Comparison of ENCODE assay signal across 8 mouse cellular contexts in the genomic region with DNA sequence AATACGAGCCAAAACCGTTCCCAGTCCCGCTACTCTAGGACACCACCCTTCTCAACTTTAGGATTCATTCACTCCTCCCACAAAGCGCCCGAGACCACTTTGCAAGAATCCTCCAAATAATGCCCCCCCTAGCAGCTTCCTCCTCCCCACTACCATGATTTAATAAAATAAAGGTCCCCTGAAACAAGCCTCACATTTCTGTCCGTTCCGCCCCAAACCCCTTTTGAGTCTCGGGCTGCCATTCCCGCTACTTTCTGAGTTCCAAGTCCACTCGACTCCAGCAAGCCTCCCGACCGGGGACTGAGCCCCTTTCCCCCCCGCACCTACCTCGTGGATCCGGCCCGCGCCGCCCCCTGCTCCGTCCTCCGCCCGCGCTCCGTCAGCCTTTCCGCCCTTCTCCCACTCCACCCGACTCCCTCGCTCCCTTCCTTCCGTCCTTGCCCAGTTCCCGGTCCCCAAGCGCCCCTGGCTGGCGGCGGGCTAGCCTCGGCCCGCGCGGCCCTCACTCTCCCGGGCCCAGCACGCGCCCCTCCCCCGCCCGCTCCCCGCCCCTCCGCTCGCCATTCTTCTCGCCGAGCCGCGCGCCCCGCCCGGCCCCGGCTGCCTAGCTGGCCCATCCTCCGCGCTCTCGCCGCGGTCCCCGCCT. TPM values are rescaled to one million over a fixed set of nuclear protein-coding genes. Genes with fewer than 3 reads are reported as not detected.
DNase-seq lines count a peak whose midpoint lies in the region; ATAC-seq and TF ChIP-seq lines count a peak whose summit lies in the region.

No protein-coding gene starts in this region.

- no peak for TF ChIP-seq POLR2A in ES-Bruce4 (IDR thresholded peaks at IDR 0.05; ENCODE audit: insufficient read depth, low read length)
- TF ChIP-seq POLR2A in cortical plate, adult 2 months (IDR thresholded peaks at IDR 0.05; ENCODE audit: extremely low read depth, insufficient read depth, low read length) = no peak

- H3K9me3 ChIP-seq in heart, embryonic 10.5 days = no peaks in the 10 kb centered on the region
- H3K9me3 ChIP-seq in ES-Bruce4 (replicated peaks; ENCODE audit: control insufficient read depth, insufficient read depth, low read length, poor library complexity, severe bottlenecking) = peaks cover 5% of the 10 kb centered on the region; the same call in 1 of the 2 replicates
- no peaks in the 10 kb centered on the region for H3K9me3 ChIP-seq in hindbrain, embryonic 10.5 days
- no peaks in the 10 kb centered on the region for H3K9me3 ChIP-seq in liver, postnatal 0 days (ENCODE audit: low read length)
- H3K9me3 ChIP-seq in neural tube, embryonic 14.5 days (ENCODE audit: control insufficient read depth, low read length) = no peaks in the 10 kb centered on the region

- peak overlapping the region; percentile 91 for H3K4me3 ChIP-seq in heart, embryonic 10.5 days
- peak overlapping the region; percentile 87 for H3K4me3 ChIP-seq in ES-Bruce4 (ENCODE audit: low read depth, low read length)
- peak overlapping the region; percentile 79 for H3K4me3 ChIP-seq in cortical plate, adult 2 months (ENCODE audit: insufficient read depth, low read length)
- H3K4me3 ChIP-seq in hindbrain, embryonic 10.5 days = peak overlapping the region; percentile 97
- peak overlapping the region; percentile 94 for H3K4me3 ChIP-seq in liver, postnatal 0 days (ENCODE audit: low read depth, low read length)
- H3K4me3 ChIP-seq in neural tube, embryonic 14.5 days (ENCODE audit: low read depth, low read length) = peak overlapping the region; percentile 93

- TF ChIP-seq EP300 in ES-Bruce4 (IDR thresholded peaks at IDR 0.05; ENCODE audit: insufficient read depth, low read depth, low read length) = 0 out of 2 replicates have a peak, but pooled peaks have one; percentile 11
- TF ChIP-seq EP300 in liver, postnatal 0 days (IDR thresholded peaks at IDR 0.05; ENCODE audit: low read depth) = no peak

- peaks cover 28% of the 10 kb centered on the region for H3K36me3 ChIP-seq in heart, embryonic 10.5 days
- peaks cover 43% of the 10 kb centered on the region for H3K36me3 ChIP-seq in ES-Bruce4 (ENCODE audit: control insufficient read depth, insufficient read depth, low read length, poor library complexity, severe bottlenecking)
- H3K36me3 ChIP-seq in hindbrain, embryonic 10.5 days = peaks cover 38% of the 10 kb centered on the region
- H3K36me3 ChIP-seq in liver, postnatal 0 days (replicated peaks; ENCODE audit: insufficient read depth, low read length) = peaks cover 12% of the 10 kb centered on the region; the same call in 1 of the 2 replicates
- H3K36me3 ChIP-seq in neural tube, embryonic 14.5 days (ENCODE audit: control insufficient read depth, insufficient read depth, low read length) = peaks cover 6% of the 10 kb centered on the region; the same call in 1 of the 2 replicates

- H3K27me3 ChIP-seq in heart, embryonic 10.5 days (ENCODE audit: insufficient read depth, poor library complexity, severe bottlenecking) = no peaks in the 10 kb centered on the region
- no peaks in the 10 kb centered on the region for H3K27me3 ChIP-seq in ES-Bruce4 (ENCODE audit: control insufficient read depth, insufficient read depth, low read length, poor library complexity, severe bottlenecking)
- H3K27me3 ChIP-seq in hindbrain, embryonic 10.5 days (ENCODE audit: insufficient read depth, poor library complexity, severe bottlenecking) = no peaks in the 10 kb centered on the region
- H3K27me3 ChIP-seq in liver, postnatal 0 days (ENCODE audit: insufficient read depth, low read length) = no peaks in the 10 kb centered on the region
- no peaks in the 10 kb centered on the region for H3K27me3 ChIP-seq in neural tube, embryonic 14.5 days (ENCODE audit: control insufficient read depth, insufficient read depth, low read length)

- H3K9ac ChIP-seq in ES-Bruce4 (ENCODE audit: low read depth, poor library complexity, severe bottlenecking) = peak overlapping the region; percentile 100
- peak overlapping the region; percentile 98 for H3K9ac ChIP-seq in liver, postnatal 0 days (replicated peaks)
- peak overlapping the region; percentile 94 for H3K9ac ChIP-seq in neural tube, embryonic 14.5 days (replicated peaks; ENCODE audit: low read depth, low read length)

- no peak for TF ChIP-seq CTCF in ES-Bruce4 (IDR thresholded peaks at IDR 0.05; ENCODE audit: low read depth, low read length)
- no peak for TF ChIP-seq CTCF in cortical plate, adult 2 months (IDR thresholded peaks at IDR 0.05; ENCODE audit: extremely low read depth, insufficient read depth, low read length)
- no peak for TF ChIP-seq CTCF in liver, postnatal 0 days (IDR thresholded peaks at IDR 0.05; ENCODE audit: low read depth)

- DNase-seq in heart, embryonic 10.5 days (ENCODE audit: low spot score) = peak; percentile 81
- no peak for DNase-seq in heart, adult 8-10 months (ENCODE audit: low spot score)
- DNase-seq in hindbrain, embryonic 10.5 days (ENCODE audit: low spot score) = peak; percentile 78
- DNase-seq in liver, postnatal 0 days = no peak
- no peak for DNase-seq in left cerebral cortex, postnatal 10 days (ENCODE audit: extremely low spot score in 1 of 2, low spot score in 2 of 2)

- intact Hi-C loops in left cerebral cortex, postnatal 10 days (cut with DNase I) = no loop called here

- peak overlapping the region; percentile 100 for H3K27ac ChIP-seq in heart, embryonic 10.5 days
- H3K27ac ChIP-seq in ES-Bruce4 (ENCODE audit: insufficient read depth, low read length) = peak overlapping the region; percentile 99
- H3K27ac ChIP-seq in cortical plate, adult 2 months (ENCODE audit: insufficient read depth, low read length) = no peak overlapping the region
- peak overlapping the region; percentile 100 for H3K27ac ChIP-seq in hindbrain, embryonic 10.5 days
- H3K27ac ChIP-seq in liver, postnatal 0 days (ENCODE audit: low read depth) = peak overlapping the region; percentile 97
- H3K27ac ChIP-seq in neural tube, embryonic 14.5 days (ENCODE audit: low read depth, low read length) = peak overlapping the region; percentile 93

- peak overlapping the region; percentile 91 for H3K4me2 ChIP-seq in liver, postnatal 0 days (ENCODE audit: low read depth, low read length)
- peak overlapping the region; percentile 75 for H3K4me2 ChIP-seq in neural tube, embryonic 14.5 days (ENCODE audit: low read depth, low read length)

- peak; percentile 80 for ATAC-seq in liver, postnatal 0 days
- peak; percentile 81 for ATAC-seq in neural tube, embryonic 14.5 days (ENCODE audit: low read depth)

- H3K4me1 ChIP-seq in heart, embryonic 10.5 days = peaks cover 18% of the 10 kb centered on the region
- H3K4me1 ChIP-seq in ES-Bruce4 (ENCODE audit: control insufficient read depth, insufficient read depth, low read length) = no peaks in the 10 kb centered on the region
- peaks cover 4% of the 10 kb centered on the region; the same call in 1 of the 2 replicates for H3K4me1 ChIP-seq in cortical plate, adult 2 months (ENCODE audit: control insufficient read depth, insufficient read depth, low read length)
- H3K4me1 ChIP-seq in hindbrain, embryonic 10.5 days (replicated peaks) = peaks cover 33% of the 10 kb centered on the region
- peaks cover 19% of the 10 kb centered on the region for H3K4me1 ChIP-seq in liver, postnatal 0 days (ENCODE audit: insufficient read depth)
- H3K4me1 ChIP-seq in neural tube, embryonic 14.5 days (ENCODE audit: control insufficient read depth, insufficient read depth, low read length) = peaks cover 10% of the 10 kb centered on the region

- under 1% methylated on average over 51 of the region's 57 CpGs for WGBS in heart, embryonic 10.5 days
- under 1% methylated on average over 57 of the region's 57 CpGs for WGBS in hindbrain, embryonic 10.5 days
- 3% methylated on average over 42 of the region's 57 CpGs for WGBS in liver, postnatal 0 days (ENCODE audit: insufficient replicate concordance)
- 1% methylated on average over 40 of the region's 57 CpGs for WGBS in neural tube, embryonic 14.5 days

RNA-seq across cellular contexts. Expression of a gene that starts 0.5 kb away (rescaled TPM):
- 61.5 and 79.9 TPM in 2 replicates for polyA plus RNA-seq in heart, embryonic 10.5 days (2016; fragmentation: Nextera tagmentation; extraction: Ambion mirVana)
- 10 to 100 TPM; 20.2 to 23.0 (median 21.6) TPM for total RNA-seq in heart, adult 8-10 months (2022)
- 109 and 113 TPM in 2 replicates for polyA plus RNA-seq in ES-Bruce4 (2011; ENCODE audit: insufficient read depth, insufficient read length, low read depth, missing spikeins)
- 30.6 and 31.1 TPM in 2 replicates for polyA plus RNA-seq in cortical plate, adult 2 months (2012; rRNA removed)
- 58.3 and 85.0 TPM in 2 replicates for polyA plus RNA-seq in hindbrain, embryonic 10.5 days (2016; fragmentation: Nextera tagmentation; extraction: Ambion mirVana)
- polyA plus RNA-seq in liver, postnatal 0 days (2015; fragmentation: Nextera tagmentation; extraction: Ambion mirVana) = 20.7 and 22.4 TPM in 2 replicates
- 42.7 and 45.2 TPM in 2 replicates for polyA plus RNA-seq in neural tube, embryonic 14.5 days (2014; fragmentation: Nextera tagmentation; extraction: Ambion mirVana)
- 10 to 100 TPM; 25.6 to 27.4 TPM for total RNA-seq in left cerebral cortex, postnatal 10 days (2021)

RNA-seq across cellular contexts. Expression of a gene that starts 22.9 kb away (rescaled TPM):
- polyA plus RNA-seq in heart, embryonic 10.5 days (2016; fragmentation: Nextera tagmentation; extraction: Ambion mirVana) = 0.25 TPM in 1 of 2 replicates, not detected in the other
- total RNA-seq in heart, adult 8-10 months (2022) = 1 to 10 TPM in 2 of 4 experiments, under 1 TPM in 2; 0.62 to 1.3 (median 1.0) TPM
- 0.18 and 0.46 TPM in 2 replicates for polyA plus RNA-seq in ES-Bruce4 (2011; ENCODE audit: insufficient read depth, insufficient read length, low read depth, missing spikeins)
- 0.92 and 0.98 TPM in 2 replicates for polyA plus RNA-seq in cortical plate, adult 2 months (2012; rRNA removed)
- polyA plus RNA-seq in hindbrain, embryonic 10.5 days (2016; fragmentation: Nextera tagmentation; extraction: Ambion mirVana) = 0.04 and 0.13 TPM in 2 replicates
- polyA plus RNA-seq in liver, postnatal 0 days (2015; fragmentation: Nextera tagmentation; extraction: Ambion mirVana) = 0.05 TPM in 1 of 2 replicates, not detected in the other
- 1.4 and 2.0 TPM in 2 replicates for polyA plus RNA-seq in neural tube, embryonic 14.5 days (2014; fragmentation: Nextera tagmentation; extraction: Ambion mirVana)
- total RNA-seq in left cerebral cortex, postnatal 10 days (2021) = 1 to 10 TPM; 5.6 to 6.1 TPM

RNA-seq across cellular contexts. Expression of a gene that starts 42.6 kb away (rescaled TPM):
- polyA plus RNA-seq in heart, embryonic 10.5 days (2016; fragmentation: Nextera tagmentation; extraction: Ambion mirVana) = 8.7 and 9.8 TPM in 2 replicates
- 10 to 100 TPM; 10.6 to 11.6 (median 11.3) TPM for total RNA-seq in heart, adult 8-10 months (2022)
- 21.9 and 26.5 TPM in 2 replicates for polyA plus RNA-seq in ES-Bruce4 (2011; ENCODE audit: insufficient read depth, insufficient read length, low read depth, missing spikeins)
- polyA plus RNA-seq in cortical plate, adult 2 months (2012; rRNA removed) = 8.7 and 9.3 TPM in 2 replicates
- polyA plus RNA-seq in hindbrain, embryonic 10.5 days (2016; fragmentation: Nextera tagmentation; extraction: Ambion mirVana) = 9.2 and 9.7 TPM in 2 replicates
- polyA plus RNA-seq in liver, postnatal 0 days (2015; fragmentation: Nextera tagmentation; extraction: Ambion mirVana) = 1.8 and 1.9 TPM in 2 replicates
- 5.3 and 5.7 TPM in 2 replicates for polyA plus RNA-seq in neural tube, embryonic 14.5 days (2014; fragmentation: Nextera tagmentation; extraction: Ambion mirVana)
- total RNA-seq in left cerebral cortex, postnatal 10 days (2021) = 1 to 10 TPM; 6.7 to 7.1 TPM

Comparison
In these comparisons a context has a peak if more than half of its experiments do, and no peak if none do; other contexts are left out.
1. DNase-seq: peak in heart, embryonic 10.5 days (single experiment) and hindbrain, embryonic 10.5 days (single experiment); none in heart, adult 8-10 months (single experiment), liver, postnatal 0 days (single experiment) and left cerebral cortex, postnatal 10 days (0 of 2).
2. Peak in every context shown above with its lines, with median percentiles within 50 percentile points of each other: H3K4me3 ChIP-seq and H3K9ac ChIP-seq.